Mouse (Mus musculus): ENCODE results near the gene Wnt10b.

The Wnt10b gene

DNA sequence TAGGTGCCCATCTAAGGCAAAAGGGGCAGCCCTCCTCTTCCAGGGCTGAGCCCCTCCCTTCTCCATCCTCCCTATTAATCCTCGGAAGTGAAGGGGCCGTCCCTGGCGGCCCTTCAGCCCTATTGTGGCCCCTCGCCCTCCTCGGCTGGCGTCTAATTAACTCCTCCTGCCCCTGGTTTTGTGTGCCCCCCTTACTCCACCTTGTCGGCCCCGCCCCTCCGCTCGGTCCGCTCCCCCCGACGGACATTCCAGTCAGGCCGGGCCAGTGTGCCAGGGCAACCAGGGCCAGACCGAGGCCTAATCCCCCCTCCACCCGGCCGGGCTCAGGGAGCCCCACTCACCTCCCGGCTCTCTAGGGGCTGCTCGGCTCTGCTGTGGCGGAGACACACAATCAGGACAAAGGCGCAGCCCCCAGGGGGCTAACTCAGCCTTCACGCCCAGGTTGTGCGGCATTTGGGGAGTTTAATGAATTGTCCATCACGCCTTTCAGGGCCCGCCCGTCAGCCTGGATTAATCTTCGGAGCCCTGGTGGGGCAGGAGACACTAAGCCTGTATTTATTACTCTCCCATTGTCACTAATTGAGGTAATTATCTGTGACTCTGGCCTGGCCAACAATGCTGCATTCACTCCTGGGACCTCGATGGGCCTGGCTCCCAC is 20.0 kb upstream of the Wnt10b start:
- in situ Hi-C loops (cut with MboI; ENCODE audit: low sequenced_read_pairs): no loop called here

DNA sequence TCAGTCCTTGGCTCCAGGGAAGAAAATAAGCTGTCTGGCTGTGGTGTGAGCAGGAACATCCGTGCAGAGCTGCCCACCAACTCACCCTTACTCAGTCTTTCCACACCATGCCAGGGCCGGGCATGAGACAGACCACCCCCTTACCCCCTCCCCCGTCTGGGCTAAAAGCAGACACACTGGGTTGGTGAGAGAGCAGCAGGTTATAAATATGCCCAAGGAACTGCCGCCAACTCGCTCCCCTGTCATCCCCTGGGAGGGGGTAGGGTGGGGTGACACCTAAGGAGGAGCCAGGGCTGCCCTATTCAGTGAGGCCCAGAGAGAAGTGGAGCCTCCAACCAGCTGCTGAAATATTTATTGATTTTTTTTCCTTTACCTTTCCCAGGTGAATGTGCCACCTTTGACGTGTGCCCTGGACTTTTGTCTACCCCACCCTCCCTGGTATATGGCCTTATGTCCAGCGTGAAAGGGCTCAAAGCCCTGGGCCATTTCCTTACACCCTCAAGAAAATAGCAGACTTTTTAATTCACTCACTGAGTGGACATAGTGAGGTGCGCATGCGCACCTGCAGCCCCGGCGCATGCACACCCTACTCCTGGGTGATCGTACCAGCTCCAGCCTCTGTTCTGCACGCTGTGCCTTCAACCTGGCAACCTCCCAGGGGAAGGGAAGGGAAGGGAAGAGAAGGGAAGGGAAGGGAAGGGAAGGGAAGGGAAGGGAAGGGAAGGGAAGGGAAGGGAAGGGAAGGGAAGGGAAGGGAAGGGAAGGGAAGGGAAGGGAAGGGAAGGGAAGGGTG is 19.0 kb upstream of the Wnt10b start:
- in situ Hi-C loops (cut with MboI; ENCODE audit: low sequenced_read_pairs): no loop called here

DNA sequence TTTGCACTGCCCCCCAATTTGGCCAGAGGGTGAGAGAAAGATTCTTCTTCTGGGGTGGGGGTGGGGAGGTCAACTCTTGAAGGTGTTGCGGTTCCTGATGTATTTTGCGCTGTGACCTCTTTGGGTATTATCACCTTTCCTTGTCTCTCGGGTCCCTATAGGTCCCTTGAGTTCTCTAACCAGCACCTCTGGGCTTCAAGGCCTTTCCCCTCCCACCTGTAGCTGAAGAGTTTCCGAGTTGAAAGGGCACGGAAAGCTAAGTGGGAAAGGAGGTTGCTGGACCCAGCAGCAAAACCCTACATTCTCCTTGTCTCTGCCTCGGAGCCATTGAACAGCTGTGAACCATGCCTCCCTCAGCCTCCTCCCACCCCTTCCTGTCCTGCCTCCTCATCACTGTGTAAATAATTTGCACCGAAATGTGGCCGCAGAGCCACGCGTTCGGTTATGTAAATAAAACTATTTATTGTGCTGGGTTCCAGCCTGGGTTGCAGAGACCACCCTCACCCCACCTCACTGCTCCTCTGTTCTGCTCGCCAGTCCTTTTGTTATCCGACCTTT is 15.3 kb upstream of the Wnt10b start:
- in situ Hi-C loops (cut with MboI; ENCODE audit: low sequenced_read_pairs): no loop called here

DNA sequence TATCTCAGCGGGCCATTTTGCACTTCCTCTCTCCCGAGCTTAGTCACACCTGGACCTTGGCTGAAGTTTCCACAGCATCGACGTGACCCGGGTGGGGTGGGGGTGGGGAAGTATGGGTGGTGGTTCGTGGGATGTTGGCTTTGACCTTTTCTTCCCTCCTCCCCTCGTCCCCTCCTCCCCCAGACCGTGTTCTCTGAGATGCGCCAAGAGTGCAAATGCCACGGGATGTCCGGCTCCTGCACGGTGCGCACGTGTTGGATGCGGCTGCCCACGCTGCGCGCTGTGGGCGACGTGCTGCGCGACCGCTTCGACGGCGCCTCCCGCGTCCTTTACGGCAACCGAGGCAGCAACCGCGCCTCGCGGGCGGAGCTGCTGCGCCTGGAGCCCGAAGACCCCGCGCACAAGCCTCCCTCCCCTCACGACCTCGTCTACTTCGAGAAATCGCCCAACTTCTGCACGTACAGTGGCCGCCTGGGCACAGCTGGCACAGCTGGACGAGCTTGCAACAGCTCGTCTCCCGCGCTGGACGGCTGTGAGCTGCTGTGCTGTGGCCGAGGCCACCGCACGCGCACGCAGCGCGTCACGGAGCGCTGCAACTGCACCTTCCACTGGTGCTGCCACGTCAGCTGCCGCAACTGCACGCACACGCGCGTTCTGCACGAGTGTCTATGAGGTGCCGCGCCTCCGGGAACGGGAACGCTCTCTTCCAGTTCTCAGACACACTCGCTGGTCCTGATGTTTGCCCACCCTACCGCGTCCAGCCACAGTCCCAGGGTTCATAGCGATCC is 14.5 kb upstream of the Wnt10b start:
- in situ Hi-C loops (cut with MboI; ENCODE audit: low sequenced_read_pairs): no loop called here

DNA sequence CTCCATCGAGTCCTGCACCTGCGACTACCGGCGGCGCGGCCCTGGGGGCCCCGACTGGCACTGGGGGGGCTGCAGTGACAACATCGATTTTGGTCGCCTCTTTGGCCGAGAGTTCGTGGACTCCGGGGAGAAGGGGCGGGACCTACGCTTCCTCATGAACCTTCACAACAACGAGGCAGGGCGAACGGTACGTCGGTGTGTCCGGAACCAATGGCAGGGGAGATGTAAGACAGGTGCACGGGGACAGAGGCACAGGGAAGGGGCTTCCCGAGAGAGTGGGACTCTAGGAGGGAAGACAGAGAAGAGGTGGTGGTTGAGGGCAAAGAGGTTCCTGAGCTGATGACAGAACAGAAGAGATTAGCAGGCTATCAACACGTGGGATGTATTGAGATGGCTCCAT is 13.8 kb upstream of the Wnt10b start:
- in situ Hi-C loops (cut with MboI; ENCODE audit: low sequenced_read_pairs): no loop called here

DNA sequence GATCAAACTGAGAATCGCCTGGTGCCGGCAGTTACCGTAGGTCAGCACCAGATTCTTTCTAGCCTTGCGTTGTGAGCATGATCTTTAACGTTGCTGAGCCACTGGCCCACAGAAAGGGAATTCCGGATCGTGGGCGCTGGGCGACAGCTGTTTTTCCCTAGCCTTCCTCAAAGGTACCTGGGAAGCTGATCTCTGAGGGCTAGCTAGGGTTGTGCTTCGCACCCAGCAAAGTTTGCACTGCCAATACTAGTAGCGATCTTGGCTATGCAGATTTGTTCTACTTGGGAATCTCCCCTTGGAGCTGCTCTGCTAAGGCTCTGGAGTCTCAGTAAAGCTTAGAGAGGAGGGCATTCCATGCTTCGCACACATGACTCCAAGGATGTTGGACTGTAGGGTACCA is 13.3 kb upstream of the Wnt10b start:
- in situ Hi-C loops (cut with MboI; ENCODE audit: low sequenced_read_pairs): no loop called here

DNA sequence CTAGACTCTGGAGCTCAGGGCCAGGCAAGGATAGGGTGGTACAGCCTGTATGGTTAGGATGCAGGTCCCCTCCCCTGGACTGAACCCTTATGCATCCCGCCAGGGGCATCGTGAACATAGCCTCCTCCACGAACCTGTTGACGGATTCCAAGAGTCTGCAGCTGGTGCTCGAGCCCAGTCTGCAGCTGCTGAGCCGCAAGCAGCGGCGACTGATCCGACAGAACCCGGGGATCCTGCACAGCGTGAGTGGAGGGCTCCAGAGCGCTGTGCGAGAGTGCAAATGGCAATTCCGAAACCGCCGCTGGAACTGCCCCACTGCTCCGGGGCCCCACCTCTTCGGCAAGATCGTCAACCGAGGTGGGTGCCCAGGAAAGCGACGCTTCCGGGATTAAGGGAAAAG is 12.8 kb upstream of the Wnt10b start:
- in situ Hi-C loops (cut with MboI; ENCODE audit: low sequenced_read_pairs): no loop called here

DNA sequence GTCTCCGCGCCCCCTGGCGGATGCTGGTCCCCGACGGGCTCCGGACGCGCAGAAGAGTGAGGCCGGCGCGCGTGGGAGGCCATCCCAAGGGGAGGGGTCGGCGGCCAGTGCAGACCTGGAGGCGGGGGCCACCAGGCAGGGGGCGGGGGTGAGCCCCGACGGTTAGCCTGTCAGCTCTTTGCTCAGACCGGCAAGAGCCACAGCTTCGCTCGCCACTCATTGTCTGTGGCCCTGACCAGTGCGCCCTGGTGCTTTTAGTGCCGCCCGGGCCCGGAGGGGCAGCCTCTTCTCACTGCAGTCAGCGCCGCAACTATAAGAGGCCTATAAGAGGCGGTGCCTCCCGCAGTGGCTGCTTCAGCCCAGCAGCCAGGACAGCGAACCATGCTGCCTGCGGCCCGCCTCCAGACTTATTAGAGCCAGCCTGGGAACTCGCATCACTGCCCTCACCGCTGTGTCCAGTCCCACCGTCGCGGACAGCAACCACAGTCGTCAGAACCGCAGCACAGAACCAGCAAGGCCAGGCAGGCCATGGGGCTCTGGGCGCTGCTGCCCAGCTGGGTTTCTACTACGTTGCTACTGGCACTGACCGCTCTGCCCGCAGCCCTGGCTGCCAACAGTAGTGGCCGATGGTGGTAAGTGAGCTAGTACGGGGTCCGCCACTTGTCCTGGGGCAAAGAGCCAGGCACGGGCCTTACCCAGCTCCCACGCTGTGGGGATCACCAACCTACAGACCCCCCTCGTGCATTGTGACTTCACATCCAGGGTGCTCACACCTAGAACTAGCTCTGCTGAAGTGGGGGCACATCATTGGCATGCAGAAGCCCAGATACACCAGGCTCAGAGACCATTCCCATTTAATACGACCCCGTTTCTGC is 11.9 kb upstream of the Wnt10b start, which contains the start of gene Wnt1:
Gene Wnt1 (plus strand): TSS at position 197 of the 875 bp plus-strand sequence.
- in situ Hi-C loops (cut with MboI; ENCODE audit: low sequenced_read_pairs): no loop called here

DNA sequence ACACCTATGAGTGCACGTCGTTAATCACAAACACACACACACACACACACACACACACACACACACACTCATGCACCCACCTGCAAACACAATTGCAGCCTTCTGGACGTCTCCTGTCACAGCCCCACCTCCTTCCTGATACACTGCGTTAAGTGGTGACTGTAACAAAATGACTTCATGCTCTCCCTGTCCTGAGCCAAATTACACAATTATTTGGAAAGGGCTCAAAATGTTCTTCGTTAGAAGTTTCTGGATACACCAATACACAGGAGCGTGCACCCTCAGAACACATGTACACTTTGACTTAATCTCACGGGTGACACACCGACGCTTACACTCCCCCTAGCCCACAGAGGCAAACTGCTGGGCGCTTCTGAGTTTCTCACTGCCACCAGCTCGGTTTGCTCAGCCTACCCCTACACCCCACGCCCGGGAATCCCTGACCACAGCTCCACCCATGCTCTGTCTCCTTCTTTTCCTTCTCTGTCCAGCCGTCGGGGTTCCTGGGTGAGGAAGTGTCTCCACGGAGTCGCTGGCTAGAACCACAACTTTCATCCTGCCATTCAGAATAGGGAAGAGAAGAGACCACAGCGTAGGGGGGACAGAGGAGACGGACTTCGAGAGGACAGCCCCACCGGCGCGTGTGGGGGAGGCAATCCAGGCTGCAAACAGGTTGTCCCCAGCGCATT is 11.2 kb upstream of the Wnt10b start:
- in situ Hi-C loops (cut with MboI; ENCODE audit: low sequenced_read_pairs): no loop called here

DNA sequence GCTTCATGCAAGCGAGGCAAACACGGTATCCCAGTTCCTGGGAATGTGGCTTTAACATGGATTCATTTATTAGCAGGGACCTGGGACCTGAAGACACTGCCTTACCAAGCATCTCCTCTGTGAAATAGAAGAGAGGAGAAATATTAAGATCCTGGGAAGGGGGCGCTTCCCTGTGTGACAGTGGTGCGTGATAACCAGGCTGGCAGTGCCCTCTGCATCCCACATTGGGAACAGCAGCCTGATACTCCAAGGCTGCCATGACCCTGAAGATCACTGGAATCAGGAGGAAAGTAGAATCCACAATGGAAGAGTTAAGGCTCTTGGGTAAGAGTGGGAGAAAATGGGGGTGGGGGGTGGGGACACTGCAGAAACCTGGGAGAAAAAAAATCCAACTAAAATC is 10.0 kb upstream of the Wnt10b start:
- in situ Hi-C loops (cut with MboI; ENCODE audit: low sequenced_read_pairs): no loop called here

DNA sequence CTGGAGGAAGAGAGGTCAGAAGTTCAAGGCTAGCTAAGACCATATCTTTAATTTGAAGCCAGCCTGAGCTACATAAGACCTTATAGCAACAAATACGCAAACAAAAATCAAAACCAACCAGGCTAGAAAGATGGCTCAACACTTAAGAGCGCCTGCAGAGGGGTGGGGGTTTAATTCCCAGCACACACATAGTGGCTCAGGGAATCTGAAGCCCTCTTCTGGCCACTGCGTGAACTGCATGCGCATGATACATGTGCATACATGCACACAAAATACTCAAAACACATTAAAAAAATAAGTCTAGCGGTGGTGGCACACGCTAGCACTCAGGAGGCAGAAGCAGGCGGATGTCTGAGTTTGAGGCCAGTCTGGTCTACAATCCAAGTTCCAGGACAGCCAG is 7.8 kb upstream of the Wnt10b start:
- in situ Hi-C loops (cut with MboI; ENCODE audit: low sequenced_read_pairs): no loop called here

DNA sequence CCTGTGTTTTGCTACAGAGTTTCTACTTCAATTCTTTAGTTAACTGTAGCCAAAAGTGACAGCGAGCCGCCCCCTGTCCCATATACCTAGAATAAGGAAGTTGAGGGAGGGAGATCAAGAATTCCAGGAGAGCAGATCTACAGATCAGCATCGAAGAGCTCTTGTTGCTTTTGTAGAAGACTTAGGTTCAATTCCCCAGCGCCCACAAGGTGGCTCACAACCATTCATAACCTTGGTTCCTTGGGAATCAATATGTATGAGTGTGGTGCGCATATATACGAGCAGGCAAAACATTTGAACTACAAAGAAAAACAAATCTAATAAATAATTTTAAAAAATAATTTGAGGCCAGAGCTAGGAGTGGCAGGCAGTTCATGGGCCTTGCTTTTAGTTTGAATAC is 3.2 kb upstream of the Wnt10b start:
- in situ Hi-C loops (cut with MboI; ENCODE audit: low sequenced_read_pairs): no loop called here

DNA sequence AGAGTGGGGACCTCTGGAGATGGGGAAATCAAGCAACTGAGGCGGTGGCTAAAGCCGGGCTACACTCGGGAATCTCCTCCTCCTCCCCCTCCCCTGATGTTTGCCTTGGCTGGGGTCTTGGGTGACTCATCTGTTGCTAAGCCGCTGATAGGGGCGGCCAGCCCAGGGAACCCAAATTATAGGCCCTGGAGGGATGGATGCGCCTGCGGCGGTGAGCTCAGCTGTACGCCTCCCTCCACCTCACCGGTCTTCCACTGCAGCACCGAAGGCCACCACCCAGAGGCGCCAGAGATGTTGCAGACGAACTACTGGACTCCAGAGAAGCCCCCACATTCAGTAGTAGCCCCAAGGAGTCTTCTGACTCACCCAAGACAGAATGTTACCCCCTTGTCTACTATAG is 2.6 kb upstream of the Wnt10b start:
- in situ Hi-C loops (cut with MboI; ENCODE audit: low sequenced_read_pairs): no loop called here

DNA sequence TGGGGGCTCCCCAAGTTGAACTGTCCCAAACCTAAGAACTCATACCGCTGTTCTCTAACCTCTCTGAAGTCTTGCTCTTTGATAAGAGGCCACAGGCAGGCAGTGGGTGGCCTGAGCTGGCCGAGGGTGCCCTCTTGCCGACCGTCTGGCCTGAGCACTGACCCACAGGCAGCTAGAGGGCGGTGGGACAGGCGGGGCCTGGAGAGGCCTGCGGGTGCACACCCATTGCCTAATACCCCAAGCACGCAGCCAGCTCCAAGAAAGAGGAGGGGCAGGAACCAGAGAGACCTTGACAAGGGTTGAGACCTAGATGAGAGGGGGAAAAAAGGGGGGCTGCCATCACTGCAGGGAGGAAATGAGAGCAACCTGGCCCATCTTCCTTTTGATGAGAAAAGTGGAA is 2.1 kb upstream of the Wnt10b start:
- in situ Hi-C loops (cut with MboI; ENCODE audit: low sequenced_read_pairs): no loop called here

DNA sequence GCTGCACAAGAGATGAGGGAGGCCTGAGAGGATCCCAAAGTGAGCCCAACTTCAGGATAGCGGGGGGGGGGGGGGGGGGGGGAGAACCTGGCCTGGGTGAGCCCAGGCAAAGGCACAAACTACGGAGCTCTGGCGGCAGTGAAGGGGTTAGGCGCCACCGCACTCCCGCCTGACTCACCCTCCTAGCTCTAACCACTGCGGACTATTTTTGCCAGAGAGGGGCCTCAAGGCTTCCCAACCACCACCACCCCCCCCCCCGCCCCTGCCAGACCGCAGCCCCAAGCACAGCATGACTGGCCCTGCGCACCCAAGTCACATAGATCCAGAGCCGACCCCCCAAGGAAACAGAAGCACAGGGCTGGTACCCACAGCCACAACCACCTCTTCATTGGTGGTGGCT is 856 bp upstream of the Wnt10b start:
- in situ Hi-C loops (cut with MboI; ENCODE audit: low sequenced_read_pairs): no loop called here

DNA sequence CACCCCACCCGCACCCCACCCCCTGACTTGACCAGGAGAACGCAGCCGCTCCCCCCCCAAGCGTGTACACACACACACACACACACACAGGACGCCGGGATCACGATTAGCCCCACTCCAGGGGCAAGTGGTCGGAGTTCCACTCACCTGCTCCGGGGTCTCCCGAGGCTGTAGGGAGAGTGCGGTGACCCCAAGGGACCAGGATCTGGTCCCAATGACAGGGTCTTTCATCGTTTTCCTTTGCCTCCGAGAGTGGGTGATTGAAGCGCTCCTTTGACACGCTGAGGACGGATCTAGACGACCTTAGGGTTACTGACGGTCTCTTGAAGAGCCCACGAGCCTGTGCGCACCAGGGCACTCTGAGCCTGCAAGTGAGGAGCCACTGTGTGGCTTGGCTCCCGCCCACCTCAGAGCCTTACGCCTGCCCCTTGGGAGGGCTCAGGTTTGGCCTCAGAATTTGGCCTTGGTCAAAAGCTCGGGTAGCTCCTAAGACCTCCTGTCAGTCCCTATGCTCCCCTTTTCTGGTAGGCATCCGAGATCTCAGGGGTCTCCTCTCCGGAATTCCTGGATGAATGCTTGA is 331 bp upstream of the Wnt10b start:
- in situ Hi-C loops (cut with MboI; ENCODE audit: low sequenced_read_pairs): no loop called here

DNA sequence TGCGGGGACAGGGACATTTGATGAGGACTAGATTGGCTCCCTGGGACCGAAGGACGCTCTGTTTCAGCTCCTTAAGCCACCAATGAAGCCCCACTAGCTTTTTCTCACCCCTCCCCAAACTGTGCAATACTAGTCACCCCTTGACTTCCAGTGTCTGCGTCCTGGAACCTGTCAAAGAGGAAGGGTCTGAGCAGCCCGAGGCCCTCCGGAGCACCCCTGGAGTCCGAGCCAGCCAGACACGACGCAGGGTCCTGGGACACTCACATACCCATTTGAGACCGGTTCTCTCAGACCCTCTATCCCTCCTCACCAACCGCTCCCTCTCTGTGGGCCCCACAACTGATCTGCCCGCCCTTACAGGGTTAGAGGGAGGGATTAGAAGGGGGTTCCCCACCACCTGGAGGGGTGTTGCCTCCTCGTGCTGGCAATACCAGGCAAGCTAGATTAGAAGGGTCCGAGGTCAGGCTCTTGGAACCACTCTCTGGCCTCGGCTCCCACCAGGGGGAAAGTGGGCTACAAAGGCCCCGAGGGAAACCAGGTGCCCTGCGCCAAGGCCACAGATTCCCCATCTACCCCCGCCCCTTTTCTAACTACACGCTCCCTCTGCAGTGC is 839 bp downstream of the Wnt10b start:
- in situ Hi-C loops (cut with MboI; ENCODE audit: low sequenced_read_pairs): no loop called here

DNA sequence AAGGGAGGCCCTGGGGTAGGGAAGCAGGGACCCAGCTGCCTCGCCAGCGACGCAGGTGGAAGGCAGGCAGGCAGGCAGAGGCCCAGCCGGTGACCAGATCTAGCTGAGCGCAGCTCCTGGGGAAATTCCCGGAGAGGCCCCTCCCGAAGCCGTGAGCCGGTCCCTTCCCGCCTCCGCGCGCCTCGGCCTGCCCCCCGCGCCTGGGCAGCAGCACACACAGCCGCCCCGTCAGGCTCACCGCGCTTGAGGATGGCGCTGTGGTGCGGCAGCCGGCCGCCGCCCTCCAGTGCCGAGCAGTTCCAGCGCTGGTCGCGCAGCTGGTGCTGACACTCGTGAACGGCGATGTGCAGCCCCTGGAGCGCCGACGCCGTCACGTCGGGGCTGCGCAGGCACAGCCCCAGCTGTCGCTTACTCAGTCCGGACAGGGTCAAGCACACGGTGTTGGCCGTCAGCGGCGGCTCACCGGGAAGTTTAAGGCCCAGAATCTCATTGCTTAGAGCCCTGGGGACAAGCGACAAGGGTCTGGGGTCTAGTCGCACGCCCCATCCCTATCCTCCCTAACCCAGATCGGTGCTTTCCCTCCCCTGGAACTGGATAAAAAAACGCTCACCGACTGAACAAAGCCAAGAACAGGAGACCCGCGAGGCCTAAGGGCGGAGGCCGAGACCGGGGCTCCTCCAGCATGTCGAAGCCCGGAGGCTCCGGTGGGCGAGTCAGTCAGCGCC is 1.5 kb downstream of the Wnt10b start:
- in situ Hi-C loops (cut with MboI; ENCODE audit: low sequenced_read_pairs): no loop called here

DNA sequence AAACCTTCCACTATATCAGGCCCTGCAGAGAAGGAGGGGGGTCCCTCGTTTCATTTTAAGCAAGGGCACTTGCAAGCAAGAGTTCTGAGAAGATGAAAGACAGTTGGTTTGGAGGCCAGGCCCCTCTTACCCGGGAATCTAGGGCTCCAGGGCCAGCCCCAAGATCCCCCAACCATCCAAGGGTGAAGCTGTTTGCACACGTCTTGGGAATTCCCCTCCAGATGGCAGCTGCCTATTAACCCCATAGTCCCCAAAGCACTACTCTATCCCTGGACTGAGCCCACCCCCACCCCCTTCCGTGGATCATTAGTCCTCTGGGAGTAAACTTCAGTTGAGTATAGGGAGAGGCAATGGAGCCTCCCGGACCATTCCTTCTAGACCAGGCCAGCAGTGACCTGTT is 2.4 kb downstream of the Wnt10b start:
- in situ Hi-C loops (cut with MboI; ENCODE audit: low sequenced_read_pairs): no loop called here
